Mouse (Mus musculus): ENCODE data around the gene H2-T23.

DNA sequence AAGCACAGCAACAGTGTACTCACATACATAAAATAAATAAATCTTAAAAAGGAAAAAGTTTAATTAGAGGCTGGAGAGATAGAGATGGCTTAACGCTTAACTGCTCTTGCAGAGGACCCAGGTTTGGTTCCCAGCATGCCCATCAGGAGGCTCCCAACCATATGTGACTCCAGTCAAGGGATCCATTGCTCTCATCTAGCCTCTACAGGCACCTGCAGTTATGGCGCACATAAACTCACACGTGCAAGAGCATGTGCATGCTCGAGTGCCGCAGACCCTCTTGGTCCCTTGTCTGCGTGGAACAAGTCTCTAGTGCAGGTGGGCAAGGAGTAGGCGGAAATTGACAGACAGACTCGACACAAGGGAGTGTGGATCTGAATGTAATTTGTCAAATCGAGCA is 10.6 kb downstream of the H2-T23 start:
- TF ChIP-seq TAL1 (IDR thresholded peaks at IDR 0.05; ENCODE audit: low read length), result no peak
- no peak for TF ChIP-seq GATA1 (IDR thresholded peaks at IDR 0.05; ENCODE audit: low read length)
